Mouse (Mus musculus): Measurements from ENCODE around the gene Pdx1.

Pdx1 gene

GRCm38 (mm10) chr5:147284365-147284764 is 14.6 kb downstream of the Pdx1 start:
- DNase-seq (ENCODE audit: low spot score), result no peak

- DNase-seq (ENCODE audit: low spot score), result no peak
Measured at GRCm38 (mm10) chr5:147291764-147292505, 22.2 kb downstream of the Pdx1 start.

- no peak for DNase-seq (ENCODE audit: low spot score)
Measured at GRCm38 (mm10) chr5:147292506-147293120, 22.9 kb downstream of the Pdx1 start.

GRCm38 (mm10) chr5:147293127-147293910 is 23.6 kb downstream of the Pdx1 start:
- no peak for DNase-seq (ENCODE audit: low spot score)

GRCm38 (mm10) chr5:147294121-147294520 is 24.4 kb downstream of the Pdx1 start:
- no peak for DNase-seq (ENCODE audit: low spot score)

- DNase-seq (ENCODE audit: low spot score), result no peak
Measured at GRCm38 (mm10) chr5:147297249-147297648, 27.5 kb downstream of the Pdx1 start.

GRCm38 (mm10) chr5:147299255-147300000 is 29.7 kb downstream of the Pdx1 start:
- no peak for DNase-seq (ENCODE audit: low spot score)

- DNase-seq (ENCODE audit: low spot score), result no peak
Measured at GRCm38 (mm10) chr5:147300001-147300363, 30.2 kb downstream of the Pdx1 start.

- no peak for DNase-seq (ENCODE audit: low spot score)
Measured at GRCm38 (mm10) chr5:147300917-147301780, 31.4 kb downstream of the Pdx1 start.

- DNase-seq (ENCODE audit: low spot score), result no peak
Measured at GRCm38 (mm10) chr5:147301781-147302070, 32.0 kb downstream of the Pdx1 start.

GRCm38 (mm10) chr5:147302141-147302540 is 32.4 kb downstream of the Pdx1 start:
- DNase-seq (ENCODE audit: low spot score), result no peak

GRCm38 (mm10) chr5:147302746-147303400 is 33.1 kb downstream of the Pdx1 start:
- DNase-seq (ENCODE audit: low spot score), result no peak

GRCm38 (mm10) chr5:147304276-147305155 is 34.8 kb downstream of the Pdx1 start:
- DNase-seq (ENCODE audit: low spot score), result no peak

GRCm38 (mm10) chr5:147305166-147305565 is 35.4 kb downstream of the Pdx1 start:
- no peak for DNase-seq (ENCODE audit: low spot score)

GRCm38 (mm10) chr5:147305856-147306637 is 36.3 kb downstream of the Pdx1 start:
- no peak for DNase-seq (ENCODE audit: low spot score)

GRCm38 (mm10) chr5:147306638-147307397 is 37.1 kb downstream of the Pdx1 start, which contains the start of gene Cdx2:
Gene Cdx2, minus strand, starts transcription at chr5:147307270.
- DNase-seq (ENCODE audit: low spot score), result no peak

GRCm38 (mm10) chr5:147307398-147307785 is 37.6 kb downstream of the Pdx1 start:
- no peak for DNase-seq (ENCODE audit: low spot score)

- DNase-seq (ENCODE audit: low spot score), result no peak
Measured at GRCm38 (mm10) chr5:147308451-147308850, 38.7 kb downstream of the Pdx1 start.

Data from layer of hippocampus, adult 9-10 months (tissue).